Mouse (Mus musculus): ENCODE results near the gene Galntl6. TPM values are rescaled to one million over a fixed set of nuclear protein-coding genes. Genes with fewer than 3 reads are reported as not detected.

The Galntl6 gene
- polyA plus RNA-seq, 1 experiment from 2014 or later, result 16.9 TPM

GRCm38 (mm10) chr8:57892115-57892514 lies 1020.3 kb downstream of the Galntl6 start:
- Histone ChIP-seq H3K4me2 (replicated peaks) (no peak overlapping the region), H3K36me3 (replicated peaks; ENCODE audit: control insufficient read depth, insufficient read depth) (no peaks in the 10 kb centered on the region), H3K27ac (no peak overlapping the region), H3K4me1 (replicated peaks; ENCODE audit: control insufficient read depth, insufficient read depth, low read length) (no peaks in the 10 kb centered on the region), H3K4me3 (replicated peaks; ENCODE audit: low read length) (no peak overlapping the region), H3K27me3 (ENCODE audit: control insufficient read depth, insufficient read depth, low read length) (no peaks in the 10 kb centered on the region), H3K9ac (no peak overlapping the region), H3K9me3 (ENCODE audit: control insufficient read depth, low read length) (no peaks in the 10 kb centered on the region)
- ATAC-seq (ENCODE audit: low FRiP score) (no peak), DNase-seq (ENCODE audit: low spot score) (peak; percentile 22)
- WGBS, result 85% methylated on average over 5 of the region's 5 CpGs

DNA sequence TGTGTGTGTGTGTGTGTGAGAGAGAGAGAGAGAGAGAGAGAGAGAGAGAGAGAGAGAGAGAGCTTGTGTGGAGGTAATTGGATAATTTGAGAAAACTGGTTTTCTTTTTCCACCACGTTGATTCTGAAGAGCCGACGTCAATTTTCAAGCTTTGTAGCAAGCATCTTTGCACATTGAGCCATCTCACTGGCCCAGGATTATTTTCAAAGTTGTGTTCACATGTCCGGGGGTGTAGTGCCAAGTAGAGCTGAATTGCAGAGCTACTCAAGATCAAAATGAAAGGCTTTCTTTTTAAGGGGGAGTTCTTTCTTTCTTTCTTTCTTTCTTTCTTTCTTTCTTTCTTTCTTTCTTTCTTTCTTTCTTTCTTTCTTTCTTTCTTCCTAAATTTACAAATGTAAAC lies 1022.3 kb downstream of the Galntl6 start:
- DNase-seq (ENCODE audit: low spot score) (no peak), ATAC-seq (ENCODE audit: low FRiP score) (no peak)
- no peak overlapping the region for H3K27ac ChIP-seq
- no peaks in the 10 kb centered on the region for H3K9me3 ChIP-seq (ENCODE audit: control insufficient read depth, low read length)
- 82% methylated on average over 4 of the region's 4 CpGs for WGBS
- H3K9ac ChIP-seq, result no peak overlapping the region
- H3K27me3 ChIP-seq (ENCODE audit: control insufficient read depth, insufficient read depth, low read length), result no peaks in the 10 kb centered on the region
- no peak overlapping the region for H3K4me3 ChIP-seq (replicated peaks; ENCODE audit: low read length)
- no peaks in the 10 kb centered on the region for H3K36me3 ChIP-seq (replicated peaks; ENCODE audit: control insufficient read depth, insufficient read depth)
- H3K4me2 ChIP-seq (replicated peaks), result no peak overlapping the region
- no peaks in the 10 kb centered on the region for H3K4me1 ChIP-seq (replicated peaks; ENCODE audit: control insufficient read depth, insufficient read depth, low read length)

DNA sequence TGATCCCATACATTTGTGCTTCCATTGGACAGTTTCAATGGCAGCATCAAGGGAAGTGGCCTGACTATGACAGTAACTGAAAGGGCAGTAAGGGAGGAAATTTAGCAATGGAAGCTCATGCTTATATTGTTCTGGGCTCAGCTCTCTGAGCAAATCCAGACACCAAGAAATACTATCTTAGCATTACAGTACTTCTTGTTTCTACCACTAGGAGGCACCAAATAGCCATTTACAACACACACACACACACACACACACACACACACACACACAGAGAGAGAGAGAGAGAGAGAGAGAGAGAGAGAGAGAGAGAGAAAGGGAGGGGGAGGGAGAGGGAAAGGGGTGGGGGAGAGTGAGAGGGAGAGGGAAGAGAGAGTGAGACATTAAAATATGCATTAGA lies 1023.6 kb downstream of the Galntl6 start:
- no peaks in the 10 kb centered on the region for H3K27me3 ChIP-seq (ENCODE audit: control insufficient read depth, insufficient read depth, low read length)
- H3K4me1 ChIP-seq (replicated peaks; ENCODE audit: control insufficient read depth, insufficient read depth, low read length), result no peaks in the 10 kb centered on the region
- no peak overlapping the region for H3K27ac ChIP-seq
- H3K9me3 ChIP-seq (ENCODE audit: control insufficient read depth, low read length), result no peaks in the 10 kb centered on the region
- DNase-seq (ENCODE audit: low spot score) (no peak), ATAC-seq (ENCODE audit: low FRiP score) (no peak)
- H3K4me3 ChIP-seq (replicated peaks; ENCODE audit: low read length), result no peak overlapping the region
- H3K36me3 ChIP-seq (replicated peaks; ENCODE audit: control insufficient read depth, insufficient read depth), result no peaks in the 10 kb centered on the region
- no peak overlapping the region for H3K9ac ChIP-seq
- no peak overlapping the region for H3K4me2 ChIP-seq (replicated peaks)

- WGBS, result 53% methylated on average over 11 of the region's 11 CpGs
- Histone ChIP-seq H3K36me3 (replicated peaks; ENCODE audit: control insufficient read depth, insufficient read depth) (no peaks in the 10 kb centered on the region), H3K9ac (no peak overlapping the region), H3K4me2 (replicated peaks) (no peak overlapping the region), H3K4me1 (replicated peaks; ENCODE audit: control insufficient read depth, insufficient read depth, low read length) (no peaks in the 10 kb centered on the region), H3K27ac (no peak overlapping the region), H3K27me3 (ENCODE audit: control insufficient read depth, insufficient read depth, low read length) (no peaks in the 10 kb centered on the region), H3K4me3 (replicated peaks; ENCODE audit: low read length) (no peak overlapping the region), H3K9me3 (ENCODE audit: control insufficient read depth, low read length) (no peaks in the 10 kb centered on the region)
- ATAC-seq (ENCODE audit: low FRiP score), result no peak; the same call in 1 of the 2 replicates
- peak; percentile 22 for DNase-seq (ENCODE audit: low spot score)
Observed at GRCm38 (mm10) chr8:57879452-57879851, 1033.0 kb downstream of the Galntl6 start.

GRCm38 (mm10) chr8:57849074-57849473 lies 1063.4 kb downstream of the Galntl6 start:
- Histone ChIP-seq H3K9ac (no peak overlapping the region), H3K4me2 (replicated peaks) (no peak overlapping the region), H3K27ac (no peak overlapping the region), H3K4me1 (replicated peaks; ENCODE audit: control insufficient read depth, insufficient read depth, low read length) (no peaks in the 10 kb centered on the region), H3K36me3 (replicated peaks; ENCODE audit: control insufficient read depth, insufficient read depth) (no peaks in the 10 kb centered on the region), H3K4me3 (replicated peaks; ENCODE audit: low read length) (no peak overlapping the region), H3K9me3 (ENCODE audit: control insufficient read depth, low read length) (no peaks in the 10 kb centered on the region), H3K27me3 (ENCODE audit: control insufficient read depth, insufficient read depth, low read length) (no peaks in the 10 kb centered on the region)
- DNase-seq (ENCODE audit: low spot score) (no peak), ATAC-seq (ENCODE audit: low FRiP score) (no peak)

- Histone ChIP-seq H3K9ac (no peak overlapping the region), H3K4me3 (replicated peaks; ENCODE audit: low read length) (no peak overlapping the region), H3K4me1 (replicated peaks; ENCODE audit: control insufficient read depth, insufficient read depth, low read length) (no peaks in the 10 kb centered on the region), H3K4me2 (replicated peaks) (no peak overlapping the region), H3K36me3 (replicated peaks; ENCODE audit: control insufficient read depth, insufficient read depth) (no peaks in the 10 kb centered on the region), H3K27me3 (ENCODE audit: control insufficient read depth, insufficient read depth, low read length) (no peaks in the 10 kb centered on the region), H3K27ac (no peak overlapping the region), H3K9me3 (ENCODE audit: control insufficient read depth, low read length) (no peaks in the 10 kb centered on the region)
- ATAC-seq (ENCODE audit: low FRiP score) (no peak), DNase-seq (ENCODE audit: low spot score) (no peak)
- 65% methylated on average over 5 of the region's 5 CpGs for WGBS
Observed at GRCm38 (mm10) chr8:57843461-57843860, 1069.0 kb downstream of the Galntl6 start.

DNA sequence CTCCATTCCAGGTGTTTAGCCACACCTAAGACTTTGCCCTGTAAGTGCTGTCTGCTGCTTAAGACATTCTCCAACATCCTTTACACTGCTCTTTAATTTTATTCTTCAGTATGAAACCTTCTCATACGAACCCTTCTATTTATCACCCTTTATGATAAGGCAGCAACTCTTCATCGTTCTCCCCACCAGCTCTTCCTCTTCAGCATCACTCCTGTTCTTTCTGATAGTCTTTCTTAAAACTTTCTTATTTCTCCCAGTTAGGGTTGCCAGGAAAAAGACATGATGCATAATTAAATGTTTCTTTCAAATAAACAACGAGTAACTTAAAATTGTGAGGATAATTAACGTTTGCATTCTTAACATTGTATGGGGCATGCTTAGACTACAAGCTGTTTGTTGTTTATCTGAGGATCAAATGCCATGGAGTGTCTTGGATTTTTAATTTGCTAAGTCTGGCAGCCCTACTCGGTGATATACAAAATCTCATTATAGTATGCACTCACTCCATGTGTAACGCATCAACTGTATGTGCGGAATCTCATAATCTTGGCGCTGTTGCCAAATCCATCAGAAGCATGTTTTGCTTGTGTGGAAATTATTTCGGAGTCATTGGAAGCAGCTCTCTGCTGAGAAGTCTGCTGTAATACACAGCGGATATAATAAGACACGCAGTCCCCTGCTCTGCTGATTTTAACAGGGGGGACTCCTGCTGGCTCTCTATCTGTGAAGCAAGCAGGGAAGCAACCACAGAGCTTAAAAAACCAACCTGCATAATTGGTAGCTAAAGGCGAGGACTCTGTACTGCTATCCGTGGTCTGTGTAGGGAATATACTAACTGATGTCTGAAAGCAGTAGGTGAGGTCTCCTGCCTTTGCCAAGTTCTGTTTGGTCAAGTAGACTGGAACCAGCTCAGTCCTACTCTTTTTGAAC lies 1069.7 kb downstream of the Galntl6 start:
- H3K27ac ChIP-seq, result no peak overlapping the region
- no peak for DNase-seq (ENCODE audit: low spot score)
- H3K27me3 ChIP-seq (ENCODE audit: control insufficient read depth, insufficient read depth, low read length), result no peaks in the 10 kb centered on the region

DNA sequence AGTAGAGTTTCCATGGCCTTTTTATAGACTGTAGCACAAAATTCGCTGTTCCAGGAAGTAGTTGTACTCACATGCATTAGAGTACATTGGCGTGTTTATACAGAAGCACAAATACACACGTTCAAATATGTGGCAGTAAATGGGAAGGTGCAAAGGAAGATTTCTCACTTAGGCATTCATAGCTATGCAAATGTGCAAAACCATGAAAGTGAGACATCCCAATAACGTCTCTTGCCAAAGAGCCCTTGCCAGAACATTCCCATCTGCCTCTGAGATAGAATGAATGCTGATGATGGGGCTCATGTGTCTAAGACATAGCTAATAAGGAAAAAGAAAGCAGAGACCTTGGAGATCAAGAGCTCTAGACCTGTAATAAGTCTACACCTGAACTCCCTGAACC lies 1071.0 kb downstream of the Galntl6 start:
- H3K9ac ChIP-seq, result no peak overlapping the region
- no peak for DNase-seq (ENCODE audit: low spot score)
- no peaks in the 10 kb centered on the region for H3K4me1 ChIP-seq (replicated peaks; ENCODE audit: control insufficient read depth, insufficient read depth, low read length)
- no peaks in the 10 kb centered on the region for H3K27me3 ChIP-seq (ENCODE audit: control insufficient read depth, insufficient read depth, low read length)
- no peak overlapping the region for H3K4me2 ChIP-seq (replicated peaks)
- H3K36me3 ChIP-seq (replicated peaks; ENCODE audit: control insufficient read depth, insufficient read depth), result no peaks in the 10 kb centered on the region
- no peak for ATAC-seq (ENCODE audit: low FRiP score)
- H3K27ac ChIP-seq, result no peak overlapping the region
- 85% methylated on average over 4 of the region's 4 CpGs for WGBS
- no peak overlapping the region for H3K4me3 ChIP-seq (replicated peaks; ENCODE audit: low read length)
- no peaks in the 10 kb centered on the region for H3K9me3 ChIP-seq (ENCODE audit: control insufficient read depth, low read length)

More for the DNA sequence above, 1069.7 kb downstream of the Galntl6 start:
- 64% methylated on average over 13 of the region's 13 CpGs for WGBS
- H3K4me2 ChIP-seq (replicated peaks), result no peak overlapping the region
- no peak overlapping the region for H3K4me3 ChIP-seq (replicated peaks; ENCODE audit: low read length)
- H3K36me3 ChIP-seq (replicated peaks; ENCODE audit: control insufficient read depth, insufficient read depth), result no peaks in the 10 kb centered on the region
- no peak for ATAC-seq (ENCODE audit: low FRiP score)
- no peak overlapping the region for H3K9ac ChIP-seq
- no peaks in the 10 kb centered on the region for H3K4me1 ChIP-seq (replicated peaks; ENCODE audit: control insufficient read depth, insufficient read depth, low read length)
- H3K9me3 ChIP-seq (ENCODE audit: control insufficient read depth, low read length), result no peaks in the 10 kb centered on the region

DNA sequence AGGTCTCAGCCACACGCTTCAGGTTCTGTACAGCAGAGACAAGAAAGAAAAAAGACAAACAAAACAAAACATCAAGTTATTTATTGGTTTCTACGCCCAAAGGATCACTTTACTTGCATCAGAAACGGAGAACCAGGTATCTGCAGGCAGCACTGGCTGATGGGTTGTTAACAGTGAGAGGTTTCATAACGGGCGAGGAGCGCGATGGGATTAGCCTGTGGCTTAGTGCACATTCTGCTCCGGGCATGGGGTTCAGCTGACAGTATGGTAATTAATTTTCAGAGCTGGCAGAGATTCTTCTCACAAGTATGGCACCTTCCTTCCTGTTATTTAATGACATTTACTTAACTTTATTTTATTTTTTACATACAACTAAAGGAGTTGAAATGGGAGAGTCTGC lies 1075.1 kb downstream of the Galntl6 start:
- H3K9ac ChIP-seq, result no peak overlapping the region
- no peaks in the 10 kb centered on the region for H3K9me3 ChIP-seq (ENCODE audit: control insufficient read depth, low read length)
- H3K4me2 ChIP-seq (replicated peaks), result 0 out of 2 replicates have a peak overlapping the region, but pooled peaks have one; percentile 5
- H3K36me3 ChIP-seq (replicated peaks; ENCODE audit: control insufficient read depth, insufficient read depth), result no peaks in the 10 kb centered on the region
- 57% methylated on average over 8 of the region's 8 CpGs for WGBS
- H3K27me3 ChIP-seq (ENCODE audit: control insufficient read depth, insufficient read depth, low read length), result no peaks in the 10 kb centered on the region
- DNase-seq (ENCODE audit: low spot score) (no peak), ATAC-seq (ENCODE audit: low FRiP score) (no peak)
- H3K4me3 ChIP-seq (replicated peaks; ENCODE audit: low read length), result no peak overlapping the region
- no peaks in the 10 kb centered on the region for H3K4me1 ChIP-seq (replicated peaks; ENCODE audit: control insufficient read depth, insufficient read depth, low read length)
- H3K27ac ChIP-seq, result no peak overlapping the region

All from hindbrain, embryonic 14.5 days (tissue).